Mouse (Mus musculus): Measurements from ENCODE around the gene Olfr339.
"Not testable (repeated sequence)": the region's sequence is repeated elsewhere in the genome, so short reads cannot be mapped to it uniquely, and the experiment has no call there.

Olfr339 gene

DNA sequence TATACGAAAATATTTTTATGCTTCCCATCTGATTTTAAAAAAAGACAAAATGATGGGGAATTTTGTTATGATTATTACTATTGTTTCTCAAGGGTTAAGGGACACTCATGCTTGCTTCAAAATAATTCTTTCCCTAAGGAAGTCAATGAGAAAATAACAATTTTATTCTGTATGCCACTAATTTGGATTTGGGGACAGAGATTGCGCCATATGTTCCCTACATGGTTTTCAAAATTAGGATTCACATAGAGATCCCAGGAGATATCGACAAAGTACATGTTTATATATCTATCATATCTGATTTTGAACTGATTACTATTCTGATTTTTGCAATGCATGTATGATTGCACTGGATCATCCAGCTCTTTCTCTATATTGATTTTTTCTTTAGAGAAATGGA is at the start of gene Olfr339:
Gene Olfr339, plus strand, starts transcription at position 301 of the 400 bp plus-strand sequence.
- no peak for DNase-seq (ENCODE audit: low spot score)

DNA sequence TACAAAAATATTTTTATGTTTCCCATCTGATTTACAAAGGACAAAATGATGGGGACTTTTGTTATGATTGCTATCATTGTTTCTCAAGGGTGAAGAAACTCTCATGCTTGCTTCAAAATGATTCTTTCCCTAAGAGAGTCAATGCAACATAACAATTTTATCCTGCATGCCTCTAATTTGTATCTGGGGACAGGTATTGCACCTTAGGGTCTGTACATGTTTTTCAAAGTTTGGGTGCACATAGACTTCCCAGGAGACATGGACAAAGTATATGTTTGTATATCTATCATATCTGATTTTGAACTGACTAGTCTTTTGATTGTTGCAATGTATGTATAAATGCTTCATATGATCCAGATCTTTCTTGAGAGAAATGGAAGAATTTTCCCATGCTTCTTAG is 45.5 kb upstream of the Olfr339 start, which contains the start of gene Olfr338:
Gene Olfr338, plus strand, starts transcription at position 301 of the 400 bp plus-strand sequence.
- DNase-seq (ENCODE audit: low spot score), result no peak

DNA sequence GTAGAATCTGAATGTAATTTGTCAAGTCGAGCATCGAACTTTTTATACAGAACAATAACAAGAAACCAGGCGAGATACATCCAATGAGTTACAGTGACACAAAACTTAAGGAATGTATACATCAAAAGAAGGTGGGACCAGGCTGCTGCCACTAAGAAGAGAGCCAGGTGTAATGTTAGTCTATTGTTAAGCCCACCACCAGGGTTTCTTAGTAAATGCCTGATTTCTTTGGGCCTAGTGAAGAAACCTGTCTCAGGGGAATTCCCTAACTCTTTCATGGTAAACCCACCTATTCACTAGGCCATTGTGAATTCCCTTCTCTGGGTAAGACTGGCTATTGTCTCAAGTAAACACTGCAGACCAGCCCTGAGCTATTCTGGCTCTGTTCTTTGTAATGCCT is 3.6 kb upstream of the Olfr339 start:
- DNase-seq (ENCODE audit: low spot score), result not testable (repeated sequence)

DNA sequence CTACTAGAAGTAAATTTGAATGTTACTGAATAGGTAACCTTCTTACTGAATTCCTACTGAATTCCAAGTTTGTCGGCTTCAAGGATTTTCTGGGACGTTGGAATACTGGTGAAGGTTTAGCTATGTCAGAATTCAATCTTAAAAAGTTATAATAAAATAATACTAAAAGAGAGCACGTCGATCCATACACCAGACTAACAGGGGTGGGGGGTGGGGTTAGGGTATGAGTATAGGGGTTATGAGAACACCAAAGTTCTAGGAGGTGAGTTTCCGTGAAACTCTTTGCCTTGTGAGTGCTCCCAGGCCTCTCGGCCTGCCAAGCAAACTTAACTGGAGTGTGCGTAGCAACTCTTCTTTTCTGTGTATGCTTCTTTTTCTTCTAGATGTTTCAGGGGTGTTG is 3.2 kb upstream of the Olfr339 start:
- not testable (repeated sequence) for DNase-seq (ENCODE audit: low spot score)

DNA sequence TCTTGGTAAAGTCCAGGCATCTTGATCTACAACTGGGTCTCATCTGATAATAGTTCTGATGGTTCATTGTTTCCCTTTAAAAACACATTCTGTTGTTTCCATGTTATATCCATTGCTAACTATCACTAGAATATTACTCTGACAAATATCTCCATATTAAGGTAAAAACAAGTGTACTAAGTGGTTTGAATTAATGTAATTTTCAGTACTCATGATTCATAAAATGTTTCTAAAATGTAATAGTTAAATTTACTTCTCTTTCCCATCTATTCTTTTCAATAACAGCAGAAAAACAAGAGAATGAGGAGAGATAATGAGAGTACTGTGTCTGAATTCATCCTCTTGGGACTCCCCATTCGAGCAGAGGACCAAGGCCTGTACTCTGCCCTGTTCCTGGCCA is 33.5 kb downstream of the Olfr339 start, which contains the start of gene Olfr340:
Gene Olfr340, plus strand, starts transcription at position 301 of the 400 bp plus-strand sequence.
- DNase-seq (ENCODE audit: low spot score), result no peak

DNA sequence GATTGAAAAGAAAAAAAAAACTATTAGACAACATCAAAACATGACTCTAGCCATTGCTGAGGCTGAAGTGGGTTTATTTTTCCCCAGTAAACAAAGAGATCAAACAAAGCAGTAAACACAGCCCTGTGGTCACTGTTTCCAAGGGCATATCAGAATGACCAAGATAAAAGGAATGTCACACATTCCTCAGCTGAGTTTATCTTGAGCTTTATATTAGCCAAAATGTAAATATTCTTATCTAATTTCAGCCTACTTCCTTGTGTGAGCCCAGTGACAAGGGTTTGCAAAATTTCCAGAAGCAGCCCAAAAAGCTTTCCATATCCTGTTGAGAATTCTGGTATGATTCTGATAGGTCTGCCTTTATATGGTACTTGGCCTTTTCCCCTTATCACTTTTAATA is 54.9 kb downstream of the Olfr339 start:
- no peak for DNase-seq (ENCODE audit: low spot score)

Measured in ovary, adult 18-20 months (tissue).